Mouse (Mus musculus) neural tube, embryonic 12.5 days (tissue): ENCODE measurements around the gene Olfr1160. TPM values are rescaled to one million over a fixed set of nuclear protein-coding genes. Genes with fewer than 3 reads are reported as not detected.
"Not testable (repeated sequence)": the region's sequence is repeated elsewhere in the genome, so short reads cannot be mapped to it uniquely, and the experiment has no call there.

ENCODE experiments used
- ATAC-seq: fragments of 200-750 bp; cut with Nextera tagmentation; 2 replicates; pipeline ENCODE4 v1.8.0; 2017; ENCODE audit warnings: low read depth, mild to moderate bottlenecking, moderate TSS enrichment, moderate library complexity; ENCODE audit not compliant: low FRiP score
- H3K27ac ChIP-seq: fragments of 300-500 bp; sonication (generic); 2 replicates; pipeline ENCODE4 v1.5.1; 2016
- H3K27me3 ChIP-seq: fragments of 300-500 bp; sonication (generic); replicated peaks from 2 replicates; pipeline ENCODE4 v1.6.1; 2016; ENCODE audit warnings: mild to moderate bottlenecking
- H3K36me3 ChIP-seq: fragments of 300-500 bp; sonication (generic); 2 replicates; pipeline ENCODE4 v1.6.1; 2016; ENCODE audit warnings: mild to moderate bottlenecking
- H3K4me1 ChIP-seq: fragments of 300-500 bp; sonication (generic); 2 replicates; pipeline ENCODE4 v1.6.1; 2016
- H3K4me2 ChIP-seq: fragments of 300-500 bp; sonication (generic); replicated peaks from 2 replicates; pipeline ENCODE4 v1.6.1; 2016; ENCODE audit warnings: mild to moderate bottlenecking
- H3K4me3 ChIP-seq: fragments of 300-500 bp; sonication (generic); 2 replicates; pipeline ENCODE4 v1.5.1; 2016
- H3K9ac ChIP-seq: fragments of 300-500 bp; sonication (generic); 2 replicates; pipeline ENCODE4 v1.6.1; 2016; ENCODE audit warnings: mild to moderate bottlenecking
- H3K9me3 ChIP-seq: fragments of 300-500 bp; sonication (generic); 2 replicates; pipeline ENCODE4 v1.6.1; 2016; ENCODE audit warnings: mild to moderate bottlenecking
- WGBS: fragments of 180-500 bp; shearing (Covaris S2); methylation state at CpG from one replicate; pipeline ENCODE4 v1.1.7; 2016; 5-methylcytosine and 5-hydroxymethylcytosine counted together
- polyA plus RNA-seq: library from polyadenylated mRNA; unstranded; fragments of >200 nt; fragmentation: Nextera tagmentation; extraction: Ambion mirVana; gene quantifications from 2 replicates; pipeline ENCODE4 v1.2.1, GENCODE M21; 2016

Olfr1160 gene
- not detected in 2 replicates for polyA plus RNA-seq

DNA sequence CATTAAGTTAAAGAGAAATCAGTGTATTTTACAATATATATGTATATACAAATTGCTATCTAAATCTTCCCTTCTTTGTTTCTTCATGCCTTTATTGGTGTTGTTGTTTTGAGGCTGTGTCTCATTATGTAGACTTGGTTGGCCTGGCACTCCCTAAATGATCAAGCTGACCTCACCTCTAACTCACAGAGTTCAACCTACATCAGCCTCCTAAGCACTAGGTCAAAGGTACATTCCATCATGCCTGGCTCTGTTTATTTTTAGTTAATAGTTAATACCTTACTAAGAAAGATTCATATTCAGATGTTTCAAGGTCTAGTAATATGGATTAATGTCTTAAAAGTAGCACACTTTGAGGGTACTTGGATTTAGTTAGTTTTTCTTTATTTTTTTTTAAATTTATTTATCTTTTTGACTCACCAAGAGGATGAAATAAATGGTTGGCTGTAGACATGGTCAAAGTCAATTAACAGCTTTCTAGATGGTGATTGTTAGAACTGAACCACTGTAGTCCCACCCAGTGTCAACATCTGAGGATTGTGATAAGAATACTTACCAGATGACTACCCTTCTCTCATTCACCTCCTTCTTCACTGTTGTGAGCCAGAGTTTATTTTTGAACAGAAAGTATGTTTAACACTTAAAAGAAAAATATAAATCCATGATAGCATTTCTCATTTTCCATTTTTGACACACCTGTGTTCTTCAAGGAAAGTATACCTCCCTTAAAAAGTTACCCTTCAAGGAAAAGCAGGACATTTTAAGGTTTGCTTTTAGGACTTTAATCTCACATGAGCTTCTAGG lies at the start of gene Olfr1160:
Olfr1160 (minus strand) TSS at position 754 of the 804 bp plus-strand sequence.
- no peak within 1 kb of the TSS for H3K4me3 ChIP-seq
- H3K9ac ChIP-seq, result no peak within 1 kb of the TSS
- ATAC-seq, result no peak
- no peaks in the 10 kb centered on the region for H3K27me3 ChIP-seq
- H3K4me2 ChIP-seq, result no peak within 1 kb of the TSS
- no peaks in the 10 kb centered on the region for H3K36me3 ChIP-seq
- H3K9me3 ChIP-seq, result no peaks in the 10 kb centered on the region
- H3K4me1 ChIP-seq, result no peaks in the 10 kb centered on the region
- H3K27ac ChIP-seq, result no peak within 1 kb of the TSS

DNA sequence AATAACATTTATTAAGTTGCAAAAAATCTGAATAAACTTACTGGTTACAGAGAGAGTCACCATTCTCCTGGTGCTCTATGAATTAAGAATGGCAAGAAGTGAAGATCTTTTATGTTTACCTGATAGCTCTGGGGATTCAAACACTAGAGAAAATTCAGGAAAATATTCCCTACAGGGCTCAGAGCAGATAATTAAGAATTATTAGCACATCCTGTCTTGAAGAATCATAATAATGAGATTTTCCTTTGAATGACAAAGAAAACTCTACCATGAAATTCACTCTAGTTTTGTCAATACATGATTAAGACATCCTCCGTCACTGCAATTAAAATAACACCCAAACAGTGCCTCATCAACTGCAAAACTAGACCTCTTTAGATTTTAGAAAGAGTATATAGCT lies 43.0 kb upstream of the Olfr1160 start, which contains the start of gene Olfr1162:
Olfr1162 (minus strand) TSS at position 101 of the 400 bp plus-strand sequence.
- Histone ChIP-seq H3K4me3 (no peak within 1 kb of the TSS), H3K36me3 (no peaks in the 10 kb centered on the region), H3K9ac (no peak within 1 kb of the TSS), H3K4me2 (no peak within 1 kb of the TSS), H3K27me3 (no peaks in the 10 kb centered on the region), H3K27ac (no peak within 1 kb of the TSS), H3K4me1 (no peaks in the 10 kb centered on the region), H3K9me3 (no peaks in the 10 kb centered on the region)
- WGBS, result 83% methylated on average over 1 of the region's 1 CpGs
- no peak for ATAC-seq

DNA sequence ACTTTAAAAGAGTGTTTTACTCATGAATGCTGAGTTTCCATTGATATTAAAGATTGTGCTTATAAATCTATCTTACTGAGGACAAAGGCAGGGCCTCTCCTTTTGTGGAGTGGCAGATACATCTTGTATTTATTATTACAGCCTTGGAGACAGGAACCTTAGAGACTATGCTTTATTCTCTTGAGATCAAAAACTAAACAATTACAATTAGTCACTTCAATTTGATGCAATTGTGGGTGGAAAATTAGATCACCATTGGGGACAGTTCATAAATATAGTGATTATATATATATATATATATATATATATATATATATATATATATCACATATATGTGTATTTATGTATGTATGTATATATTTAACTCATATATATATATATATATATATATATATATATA lies 29.5 kb upstream of the Olfr1160 start, which contains the start of gene Olfr73:
Olfr73 (minus strand) TSS at position 101 of the 400 bp plus-strand sequence.
- no peak within 1 kb of the TSS for H3K27ac ChIP-seq
- H3K9me3 ChIP-seq, result no peaks in the 10 kb centered on the region
- ATAC-seq, result no peak
- H3K4me3 ChIP-seq, result no peak within 1 kb of the TSS
- no peaks in the 10 kb centered on the region for H3K27me3 ChIP-seq
- no peak within 1 kb of the TSS for H3K9ac ChIP-seq
- no peaks in the 10 kb centered on the region for H3K36me3 ChIP-seq
- H3K4me1 ChIP-seq, result no peaks in the 10 kb centered on the region
- no peak within 1 kb of the TSS for H3K4me2 ChIP-seq

DNA sequence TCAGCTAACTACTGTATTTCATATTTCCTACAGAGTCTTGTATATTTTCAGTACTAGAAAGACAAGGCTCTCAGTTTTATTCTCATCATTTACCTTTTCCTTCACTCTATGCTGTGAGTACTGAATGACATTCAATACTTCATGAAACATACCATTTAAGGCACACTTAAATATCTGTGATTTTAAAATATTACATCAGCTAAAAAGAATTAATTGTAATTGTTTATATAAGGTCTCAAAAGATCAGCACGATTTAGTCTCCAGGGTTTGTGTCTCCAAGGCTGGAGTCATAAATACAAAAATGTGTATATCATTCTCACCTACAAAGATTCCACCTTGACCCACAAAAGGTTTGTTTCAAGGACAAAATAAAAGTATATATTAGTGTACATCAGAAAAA lies 14.4 kb upstream of the Olfr1160 start, which contains the start of gene Olfr1161:
Olfr1161 (plus strand) TSS at position 301 of the 400 bp plus-strand sequence.
- H3K9me3 ChIP-seq, H3K9ac ChIP-seq, H3K27me3 ChIP-seq, H3K4me2 ChIP-seq, ATAC-seq, H3K36me3 ChIP-seq, H3K27ac ChIP-seq, H3K4me1 ChIP-seq, H3K4me3 ChIP-seq: not testable (repeated sequence)
- WGBS, result 93% methylated on average over 1 of the region's 1 CpGs

- no peaks in the 10 kb centered on the region for H3K36me3 ChIP-seq
- H3K9ac ChIP-seq, result no peak within 1 kb of the TSS
- no peaks in the 10 kb centered on the region for H3K9me3 ChIP-seq
- no peaks in the 10 kb centered on the region for H3K4me1 ChIP-seq
- H3K4me2 ChIP-seq, result no peak within 1 kb of the TSS
- ATAC-seq, result no peak
- no peaks in the 10 kb centered on the region for H3K27me3 ChIP-seq
- H3K4me3 ChIP-seq, result no peak within 1 kb of the TSS
- H3K27ac ChIP-seq, result no peak within 1 kb of the TSS
These were observed 18.3 kb downstream of the Olfr1160 start, which contains the start of gene Olfr1158 for GRCm38 (mm10) chr2:87989813-87990212. Gene Olfr1158 (plus strand): TSS chr2:87990113.

- no peaks in the 10 kb centered on the region for H3K9me3 ChIP-seq
- no peak within 1 kb of the TSS for H3K4me3 ChIP-seq
- no peak within 1 kb of the TSS for H3K9ac ChIP-seq
- no peak for ATAC-seq
- no peaks in the 10 kb centered on the region for H3K27me3 ChIP-seq
- H3K4me1 ChIP-seq, result no peaks in the 10 kb centered on the region
- H3K27ac ChIP-seq, result no peak within 1 kb of the TSS
- no peak within 1 kb of the TSS for H3K4me2 ChIP-seq
- H3K36me3 ChIP-seq, result no peaks in the 10 kb centered on the region
- 80% methylated on average over 3 of the region's 3 CpGs for WGBS
These were observed 33.5 kb downstream of the Olfr1160 start, which contains the start of gene Olfr74 for GRCm38 (mm10) chr2:87974563-87974962. Gene Olfr74 (minus strand): TSS chr2:87974663.

- no peak within 1 kb of the TSS for H3K27ac ChIP-seq
- no peaks in the 10 kb centered on the region for H3K9me3 ChIP-seq
- H3K4me2 ChIP-seq, result no peak within 1 kb of the TSS
- no peaks in the 10 kb centered on the region for H3K4me1 ChIP-seq
- WGBS, result 93% methylated on average over 4 of the region's 4 CpGs
- no peak within 1 kb of the TSS for H3K4me3 ChIP-seq
- H3K36me3 ChIP-seq, result no peaks in the 10 kb centered on the region
- ATAC-seq, result no peak
- no peak within 1 kb of the TSS for H3K9ac ChIP-seq
- no peaks in the 10 kb centered on the region for H3K27me3 ChIP-seq
These were observed 39.9 kb downstream of the Olfr1160 start, which contains the start of gene Olfr1157 for GRCm38 (mm10) chr2:87968199-87968598. Gene Olfr1157 (minus strand): TSS chr2:87968299.

DNA sequence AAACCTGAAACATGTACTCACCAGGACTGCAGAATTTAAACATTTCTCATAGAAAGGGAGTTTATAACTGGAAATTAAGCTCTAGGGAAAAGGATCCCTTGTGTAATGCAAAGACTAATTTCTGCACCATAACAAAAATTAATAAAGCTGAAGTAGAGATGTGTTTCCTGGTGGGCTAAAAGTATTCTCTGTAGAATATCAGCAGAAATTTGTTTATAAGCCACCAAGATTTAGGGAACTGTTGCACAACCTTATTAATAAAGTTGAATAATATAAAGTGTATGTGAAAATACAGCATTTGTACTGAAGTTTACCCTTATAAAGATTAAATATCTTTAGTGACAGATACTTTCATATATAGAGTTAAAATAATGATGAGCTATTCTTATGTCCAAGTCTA lies 55.1 kb downstream of the Olfr1160 start, which contains the start of gene Olfr1156:
Olfr1156 (minus strand) TSS at position 101 of the 400 bp plus-strand sequence.
- Histone ChIP-seq H3K27ac (no peak within 1 kb of the TSS), H3K4me2 (no peak within 1 kb of the TSS), H3K4me3 (no peak within 1 kb of the TSS), H3K4me1 (no peaks in the 10 kb centered on the region), H3K9me3 (no peaks in the 10 kb centered on the region), H3K9ac (no peak within 1 kb of the TSS), H3K27me3 (no peaks in the 10 kb centered on the region), H3K36me3 (no peaks in the 10 kb centered on the region)
- ATAC-seq, result no peak

Other genes with a start within 250 kb of the Olfr1160 start
- not detected in 2 replicates for gene Olfr152, start 228.8 kb downstream of the Olfr1160 start, polyA plus RNA-seq
- not detected in 2 replicates for gene Olfr1143, start 207.7 kb downstream of the Olfr1160 start, polyA plus RNA-seq
- not detected in 2 replicates for gene Olfr1145, start 198.4 kb downstream of the Olfr1160 start, polyA plus RNA-seq
- gene Olfr1148, start 177.7 kb downstream of the Olfr1160 start, polyA plus RNA-seq, result not detected in 2 replicates
- gene Olfr1150-ps1, start 164.3 kb downstream of the Olfr1160 start, polyA plus RNA-seq, result not detected in 2 replicates
- gene Olfr1151, start 152.4 kb downstream of the Olfr1160 start, polyA plus RNA-seq, result not detected in 2 replicates
- 0.03 TPM in 1 of 2 replicates, not detected in the other for gene Olfr1152, start 141.8 kb downstream of the Olfr1160 start, polyA plus RNA-seq
- not detected in 2 replicates for gene Olfr1153, start 113.3 kb downstream of the Olfr1160 start, polyA plus RNA-seq
- not detected in 2 replicates for gene Olfr1154, start 103.1 kb downstream of the Olfr1160 start, polyA plus RNA-seq
- gene Olfr1155, start 63.1 kb downstream of the Olfr1160 start, polyA plus RNA-seq, result not detected in 2 replicates
- gene Olfr1156, start 55.2 kb downstream of the Olfr1160 start, polyA plus RNA-seq, result not detected in 2 replicates
- not detected in 2 replicates for gene Olfr1157, start 40.0 kb downstream of the Olfr1160 start, polyA plus RNA-seq
- not detected in 2 replicates for gene Olfr74, start 33.6 kb downstream of the Olfr1160 start, polyA plus RNA-seq
- not detected in 2 replicates for gene Olfr1158, start 18.2 kb downstream of the Olfr1160 start, polyA plus RNA-seq
- gene Olfr1161, start 14.5 kb upstream of the Olfr1160 start, polyA plus RNA-seq, result not detected in 2 replicates
- not detected in 2 replicates for gene Olfr73, start 29.4 kb upstream of the Olfr1160 start, polyA plus RNA-seq
- not detected in 2 replicates for gene Olfr1162, start 42.9 kb upstream of the Olfr1160 start, polyA plus RNA-seq
- gene Olfr1163, start 63.6 kb upstream of the Olfr1160 start, polyA plus RNA-seq, result not detected in 2 replicates
- not detected in 2 replicates for gene Olfr1164, start 85.7 kb upstream of the Olfr1160 start, polyA plus RNA-seq
- gene Olfr1166, start 120.0 kb upstream of the Olfr1160 start, polyA plus RNA-seq, result not detected in 2 replicates
- gene Olfr1167, start 146.9 kb upstream of the Olfr1160 start, polyA plus RNA-seq, result not detected in 2 replicates
- gene Olfr1168, start 173.6 kb upstream of the Olfr1160 start, polyA plus RNA-seq, result not detected in 2 replicates
- gene Olfr1170, start 220.1 kb upstream of the Olfr1160 start, polyA plus RNA-seq, result not detected in 2 replicates